Mouse (Mus musculus): ENCODE measurements around the gene Frmd4b. TPM values are rescaled to one million over a fixed set of nuclear protein-coding genes. Genes with fewer than 3 reads are reported as not detected.

Frmd4b gene
- polyA plus RNA-seq, 1 experiment from 2014 or later: 16.9 TPM

- Histone ChIP-seq H3K4me3 (no peak overlapping the region), H3K9me3 (no peaks in the 10 kb centered on the region), H3K4me1 (no peaks in the 10 kb centered on the region), H3K27ac (replicated peaks) (no peak overlapping the region), H3K36me3 (replicated peaks) (no peaks in the 10 kb centered on the region), H3K27me3 (replicated peaks; ENCODE audit: low read depth, poor library complexity, severe bottlenecking) (no peaks in the 10 kb centered on the region)
- DNase-seq (ENCODE audit: low spot score): no peak
- 61% methylated on average over 2 of the region's 2 CpGs for whole genome bisulfite sequencing
Observed at GRCm38 (mm10) chr6:97540458-97540857, 76.9 kb downstream of the Frmd4b start.

- WGBS: 87% methylated on average over 9 of the region's 9 CpGs
- no peak for DNase-seq (ENCODE audit: low spot score)
- no peaks in the 10 kb centered on the region for H3K9me3 ChIP-seq
- no peak overlapping the region for H3K27ac ChIP-seq (replicated peaks)
- no peak overlapping the region for H3K4me3 ChIP-seq
- 0 out of 2 replicates have a peak, but pooled peaks cover 3% of the 10 kb centered on the region for H3K4me1 ChIP-seq
- no peaks in the 10 kb centered on the region for H3K36me3 ChIP-seq (replicated peaks)
- H3K27me3 ChIP-seq (replicated peaks; ENCODE audit: low read depth, poor library complexity, severe bottlenecking): no peaks in the 10 kb centered on the region
Observed at GRCm38 (mm10) chr6:97535763-97536445, 81.4 kb downstream of the Frmd4b start.

- WGBS: 83% methylated on average over 4 of the region's 4 CpGs
- DNase-seq (ENCODE audit: low spot score): no peak
- peaks cover 12% of the 10 kb centered on the region for H3K27me3 ChIP-seq (replicated peaks; ENCODE audit: low read depth, poor library complexity, severe bottlenecking)
- H3K36me3 ChIP-seq (replicated peaks): no peaks in the 10 kb centered on the region
- H3K4me3 ChIP-seq: no peak overlapping the region
- peaks cover 16% of the 10 kb centered on the region for H3K4me1 ChIP-seq
- H3K27ac ChIP-seq (replicated peaks): no peak overlapping the region
- H3K9me3 ChIP-seq: no peaks in the 10 kb centered on the region
Observed at GRCm38 (mm10) chr6:97531043-97531442, 86.3 kb downstream of the Frmd4b start.

GRCm38 (mm10) chr6:97528961-97529680 lies 88.2 kb downstream of the Frmd4b start:
- peaks cover 24% of the 10 kb centered on the region for H3K4me1 ChIP-seq
- no peaks in the 10 kb centered on the region for H3K36me3 ChIP-seq (replicated peaks)
- no peaks in the 10 kb centered on the region for H3K9me3 ChIP-seq
- WGBS: 51% methylated on average over 15 of the region's 15 CpGs
- H3K4me3 ChIP-seq: no peak overlapping the region
- peaks cover 20% of the 10 kb centered on the region for H3K27me3 ChIP-seq (replicated peaks; ENCODE audit: low read depth, poor library complexity, severe bottlenecking)
- DNase-seq (ENCODE audit: low spot score): peak; percentile 21
- H3K27ac ChIP-seq (replicated peaks): peak overlapping the region; percentile 45; the same call in 1 of the 2 replicates

GRCm38 (mm10) chr6:97526092-97526491 lies 91.2 kb downstream of the Frmd4b start:
- Histone ChIP-seq H3K4me3 (no peak overlapping the region), H3K9me3 (no peaks in the 10 kb centered on the region), H3K4me1 (peaks cover 28% of the 10 kb centered on the region), H3K27me3 (replicated peaks; ENCODE audit: low read depth, poor library complexity, severe bottlenecking) (peaks cover 25% of the 10 kb centered on the region), H3K36me3 (replicated peaks) (no peaks in the 10 kb centered on the region), H3K27ac (replicated peaks) (no peak overlapping the region)
- DNase-seq (ENCODE audit: low spot score): peak; percentile 75
- WGBS: 20% methylated on average over 8 of the region's 8 CpGs

- peak; percentile 87 for DNase-seq (ENCODE audit: low spot score)
- Histone ChIP-seq H3K36me3 (replicated peaks) (no peaks in the 10 kb centered on the region), H3K27ac (replicated peaks) (no peak overlapping the region), H3K27me3 (replicated peaks; ENCODE audit: low read depth, poor library complexity, severe bottlenecking) (peaks cover 25% of the 10 kb centered on the region), H3K4me3 (no peak overlapping the region), H3K4me1 (peaks cover 21% of the 10 kb centered on the region), H3K9me3 (no peaks in the 10 kb centered on the region)
- WGBS: 1% methylated on average over 11 of the region's 11 CpGs
Observed at GRCm38 (mm10) chr6:97523118-97523517, 94.2 kb downstream of the Frmd4b start.

GRCm38 (mm10) chr6:97521279-97522038 lies 95.9 kb downstream of the Frmd4b start:
- H3K36me3 ChIP-seq (replicated peaks): no peaks in the 10 kb centered on the region
- WGBS: 77% methylated on average over 13 of the region's 13 CpGs
- H3K27me3 ChIP-seq (replicated peaks; ENCODE audit: low read depth, poor library complexity, severe bottlenecking): peaks cover 13% of the 10 kb centered on the region
- no peaks in the 10 kb centered on the region for H3K9me3 ChIP-seq
- peaks cover 29% of the 10 kb centered on the region for H3K4me1 ChIP-seq
- H3K4me3 ChIP-seq: no peak overlapping the region
- no peak for DNase-seq (ENCODE audit: low spot score)
- no peak overlapping the region for H3K27ac ChIP-seq (replicated peaks)

- no peak for DNase-seq (ENCODE audit: low spot score)
- H3K36me3 ChIP-seq (replicated peaks): no peaks in the 10 kb centered on the region
- WGBS: 34% methylated on average over 2 of the region's 2 CpGs
- H3K4me1 ChIP-seq: peaks cover 31% of the 10 kb centered on the region
- H3K4me3 ChIP-seq: no peak overlapping the region
- H3K27me3 ChIP-seq (replicated peaks; ENCODE audit: low read depth, poor library complexity, severe bottlenecking): peaks cover 12% of the 10 kb centered on the region
- H3K27ac ChIP-seq (replicated peaks): no peak overlapping the region
- H3K9me3 ChIP-seq: no peaks in the 10 kb centered on the region
Observed at GRCm38 (mm10) chr6:97520566-97520965, 96.8 kb downstream of the Frmd4b start.

GRCm38 (mm10) chr6:97519553-97519952 lies 97.8 kb downstream of the Frmd4b start:
- no peak overlapping the region for H3K27ac ChIP-seq (replicated peaks)
- H3K36me3 ChIP-seq (replicated peaks): no peaks in the 10 kb centered on the region
- H3K4me1 ChIP-seq: peaks cover 27% of the 10 kb centered on the region
- H3K27me3 ChIP-seq (replicated peaks; ENCODE audit: low read depth, poor library complexity, severe bottlenecking): peaks cover 8% of the 10 kb centered on the region; the same call in 1 of the 2 replicates
- WGBS: 82% methylated on average over 10 of the region's 10 CpGs
- DNase-seq (ENCODE audit: low spot score): no peak
- no peaks in the 10 kb centered on the region for H3K9me3 ChIP-seq
- no peak overlapping the region for H3K4me3 ChIP-seq

- Histone ChIP-seq H3K9me3 (no peaks in the 10 kb centered on the region), H3K36me3 (replicated peaks) (no peaks in the 10 kb centered on the region), H3K27ac (replicated peaks) (peak overlapping the region; percentile 44; the same call in 1 of the 2 replicates), H3K4me1 (peaks cover 25% of the 10 kb centered on the region), H3K27me3 (replicated peaks; ENCODE audit: low read depth, poor library complexity, severe bottlenecking) (peaks cover 5% of the 10 kb centered on the region; the same call in 1 of the 2 replicates), H3K4me3 (no peak overlapping the region)
- WGBS: 31% methylated on average over 2 of the region's 2 CpGs
- DNase-seq (ENCODE audit: low spot score): no peak
Observed at GRCm38 (mm10) chr6:97518467-97518866, 98.9 kb downstream of the Frmd4b start.

GRCm38 (mm10) chr6:97517616-97518235 lies 99.6 kb downstream of the Frmd4b start:
- Histone ChIP-seq H3K9me3 (no peaks in the 10 kb centered on the region), H3K4me1 (peaks cover 20% of the 10 kb centered on the region), H3K36me3 (replicated peaks) (no peaks in the 10 kb centered on the region), H3K27ac (replicated peaks) (no peak overlapping the region), H3K27me3 (replicated peaks; ENCODE audit: low read depth, poor library complexity, severe bottlenecking) (peaks cover 5% of the 10 kb centered on the region; the same call in 1 of the 2 replicates), H3K4me3 (no peak overlapping the region)
- 51% methylated on average over 12 of the region's 12 CpGs for WGBS
- DNase-seq (ENCODE audit: low spot score): no peak

GRCm38 (mm10) chr6:97516941-97517340 lies 100.4 kb downstream of the Frmd4b start:
- Histone ChIP-seq H3K27ac (replicated peaks) (no peak overlapping the region), H3K9me3 (no peaks in the 10 kb centered on the region), H3K4me1 (peaks cover 20% of the 10 kb centered on the region), H3K27me3 (replicated peaks; ENCODE audit: low read depth, poor library complexity, severe bottlenecking) (peaks cover 1% of the 10 kb centered on the region; the same call in 1 of the 2 replicates), H3K4me3 (no peak overlapping the region), H3K36me3 (replicated peaks) (no peaks in the 10 kb centered on the region)
- DNase-seq (ENCODE audit: low spot score): no peak
- WGBS: 90% methylated on average over 5 of the region's 5 CpGs

Data from embryonic facial prominence, embryonic 10.5 days (tissue).